Mouse (Mus musculus): ENCODE data around the gene Tsc2. TPM values are rescaled to one million over a fixed set of nuclear protein-coding genes. Genes with fewer than 3 reads are reported as not detected.
A peak's percentile ranks its signal among the peaks of the same experiment; 100 is the strongest.

Tsc2 gene
- polyA plus RNA-seq, 1 experiment from 2014 or later = 60.9 TPM

DNA sequence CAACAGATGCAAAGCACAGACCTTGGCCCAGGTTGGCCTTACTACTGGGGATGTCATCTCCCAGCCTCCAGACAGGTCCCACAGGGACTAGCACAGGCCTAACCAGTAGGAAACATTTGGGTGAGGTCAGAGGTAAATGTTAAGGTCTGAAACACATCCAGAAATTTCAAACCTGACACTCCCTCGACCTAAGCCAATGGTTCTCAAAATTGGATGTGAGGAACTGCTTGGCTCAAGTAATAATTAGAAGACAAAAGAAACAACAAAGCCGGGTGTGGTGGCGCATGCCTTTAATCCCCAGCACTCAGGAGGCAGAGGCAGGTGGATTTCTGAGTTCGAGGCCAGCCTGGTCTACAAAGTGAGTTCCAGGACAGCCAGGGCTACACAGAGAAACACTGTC is 14.0 kb upstream of the Tsc2 start:
- ATAC-seq (ENCODE audit: insufficient number of reproducible peaks, insufficient read depth, low FRiP score, low TSS enrichment, low read depth) = no peak
- 0 out of 2 replicates have a peak, but pooled peaks cover 4% of the 10 kb centered on the region for H3K27me3 ChIP-seq
- H3K9me3 ChIP-seq = no peaks in the 10 kb centered on the region
- H3K27ac ChIP-seq = no peak overlapping the region
- H3K4me1 ChIP-seq = peaks cover 44% of the 10 kb centered on the region
- no peak overlapping the region for H3K4me2 ChIP-seq
- H3K9ac ChIP-seq = no peak overlapping the region
- WGBS = 85% methylated on average over 4 of the region's 4 CpGs
- peaks cover 31% of the 10 kb centered on the region for H3K36me3 ChIP-seq
- H3K4me3 ChIP-seq = no peak overlapping the region

DNA sequence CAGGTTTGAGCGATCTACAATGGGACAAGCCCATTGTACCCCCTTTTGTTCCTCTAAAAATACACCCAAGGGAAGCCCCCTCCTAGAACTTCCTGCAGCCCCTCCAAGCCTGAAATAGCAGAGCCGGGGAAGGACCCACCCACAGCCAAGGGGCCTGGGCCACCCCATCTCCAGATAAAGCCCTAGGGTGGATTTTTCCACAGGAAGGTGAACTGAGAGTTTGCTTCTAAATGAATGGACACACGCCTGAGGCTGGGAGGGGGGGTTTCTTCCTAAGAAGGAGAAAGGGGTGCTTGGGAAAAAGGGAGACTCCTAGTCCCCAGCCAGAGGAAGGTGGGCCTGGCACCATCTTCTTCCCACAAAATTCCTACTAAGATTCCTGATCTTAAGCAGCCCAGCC is 13.5 kb upstream of the Tsc2 start:
- H3K4me3 ChIP-seq = no peak overlapping the region
- no peak overlapping the region for H3K9ac ChIP-seq
- peaks cover 44% of the 10 kb centered on the region for H3K4me1 ChIP-seq
- H3K4me2 ChIP-seq = no peak overlapping the region
- no peak overlapping the region for H3K27ac ChIP-seq
- H3K27me3 ChIP-seq = no peaks in the 10 kb centered on the region
- WGBS = 67% methylated on average over 3 of the region's 3 CpGs
- ATAC-seq (ENCODE audit: insufficient number of reproducible peaks, insufficient read depth, low FRiP score, low TSS enrichment, low read depth) = no peak
- H3K9me3 ChIP-seq = no peaks in the 10 kb centered on the region
- peaks cover 33% of the 10 kb centered on the region for H3K36me3 ChIP-seq

DNA sequence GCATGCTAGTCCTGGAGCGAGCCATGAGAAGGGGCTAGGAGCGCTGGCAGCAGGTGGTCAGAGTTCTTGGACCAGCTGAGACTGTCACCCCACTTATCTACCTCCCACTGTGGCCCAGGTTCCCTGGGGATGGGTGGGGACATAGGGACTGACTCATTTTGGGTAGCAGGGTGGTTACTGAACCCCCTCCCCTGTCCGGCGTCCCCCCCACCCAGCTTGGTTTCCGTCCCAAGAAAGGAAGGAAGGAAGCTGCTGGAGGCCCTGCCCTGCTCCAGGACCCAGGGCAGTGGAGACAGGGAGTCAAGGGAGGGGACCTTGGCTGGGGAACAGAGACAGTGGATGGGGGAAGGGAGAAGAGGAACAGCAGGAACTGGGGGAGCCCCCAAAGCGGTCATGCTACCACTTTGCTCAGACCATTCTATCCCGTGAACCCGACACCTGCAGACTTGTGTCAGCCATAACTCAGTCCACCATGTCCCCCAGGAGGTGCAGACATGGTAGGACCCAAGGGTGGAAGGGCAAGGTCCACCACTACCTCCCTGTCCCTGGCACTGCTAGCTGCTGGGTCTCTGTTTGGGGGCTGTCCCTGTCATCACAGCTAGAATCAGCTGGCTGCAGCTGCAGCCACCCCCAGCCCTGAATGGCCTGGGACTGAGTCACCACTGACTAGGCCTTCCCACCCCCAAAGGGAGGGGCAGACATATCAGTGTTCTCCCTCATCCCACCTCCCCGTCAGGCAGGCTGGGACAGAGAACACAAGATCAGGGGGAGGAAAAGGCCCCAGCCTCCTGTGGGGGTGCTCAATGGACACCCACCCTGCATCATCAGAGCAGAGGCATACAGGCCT is 12.7 kb upstream of the Tsc2 start:
- Histone ChIP-seq H3K9ac (peak overlapping the region; percentile 54; the same call in 1 of the 2 replicates), H3K27me3 (no peaks in the 10 kb centered on the region), H3K4me1 (peaks cover 43% of the 10 kb centered on the region), H3K9me3 (no peaks in the 10 kb centered on the region), H3K27ac (peak overlapping the region; percentile 57), H3K4me3 (no peak overlapping the region), H3K36me3 (peaks cover 41% of the 10 kb centered on the region), H3K4me2 (no peak overlapping the region)
- no peak for ATAC-seq (ENCODE audit: insufficient number of reproducible peaks, insufficient read depth, low FRiP score, low TSS enrichment, low read depth)
- WGBS = 79% methylated on average over 9 of the region's 9 CpGs

DNA sequence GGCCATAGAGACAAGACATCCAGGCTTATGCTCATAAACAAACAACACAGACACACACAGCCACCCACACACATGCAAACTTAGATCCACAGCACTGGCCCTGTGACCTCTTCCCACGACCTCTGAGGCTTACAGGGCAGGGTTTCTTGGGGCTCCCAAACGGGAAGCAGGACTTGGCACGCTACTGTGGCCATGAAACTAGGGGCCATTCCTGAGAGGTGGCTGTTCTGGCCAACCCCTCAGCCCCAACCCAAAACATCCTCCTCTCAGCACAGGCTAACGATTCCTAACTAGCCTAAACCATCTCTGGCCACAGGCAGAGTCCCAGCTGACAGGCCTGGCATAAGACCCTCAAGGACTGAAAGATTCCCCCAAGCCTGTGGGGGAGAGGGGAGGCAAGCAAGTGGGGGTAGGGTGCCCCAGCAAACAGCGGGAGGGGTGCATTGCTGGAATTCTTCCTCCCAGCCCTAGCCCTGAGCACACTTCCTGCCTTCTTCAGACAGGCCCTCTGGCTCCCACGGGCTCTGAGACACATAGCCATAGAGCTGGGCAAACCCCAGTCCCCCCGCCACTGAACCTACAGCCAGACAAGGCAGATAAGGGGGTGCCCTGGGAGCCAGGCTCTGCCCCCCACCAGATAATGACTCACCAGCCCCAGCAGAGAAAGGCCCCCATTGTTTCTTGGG is 11.7 kb upstream of the Tsc2 start:
- H3K4me1 ChIP-seq = peaks cover 47% of the 10 kb centered on the region
- H3K27me3 ChIP-seq = no peaks in the 10 kb centered on the region
- ATAC-seq (ENCODE audit: insufficient number of reproducible peaks, insufficient read depth, low FRiP score, low TSS enrichment, low read depth) = no peak
- no peaks in the 10 kb centered on the region for H3K9me3 ChIP-seq
- H3K4me3 ChIP-seq = no peak overlapping the region
- H3K4me2 ChIP-seq = no peak overlapping the region
- H3K27ac ChIP-seq = peak overlapping the region; percentile 57
- H3K9ac ChIP-seq = peak overlapping the region; percentile 54
- 29% methylated on average over 7 of the region's 7 CpGs for WGBS
- H3K36me3 ChIP-seq = peaks cover 43% of the 10 kb centered on the region

DNA sequence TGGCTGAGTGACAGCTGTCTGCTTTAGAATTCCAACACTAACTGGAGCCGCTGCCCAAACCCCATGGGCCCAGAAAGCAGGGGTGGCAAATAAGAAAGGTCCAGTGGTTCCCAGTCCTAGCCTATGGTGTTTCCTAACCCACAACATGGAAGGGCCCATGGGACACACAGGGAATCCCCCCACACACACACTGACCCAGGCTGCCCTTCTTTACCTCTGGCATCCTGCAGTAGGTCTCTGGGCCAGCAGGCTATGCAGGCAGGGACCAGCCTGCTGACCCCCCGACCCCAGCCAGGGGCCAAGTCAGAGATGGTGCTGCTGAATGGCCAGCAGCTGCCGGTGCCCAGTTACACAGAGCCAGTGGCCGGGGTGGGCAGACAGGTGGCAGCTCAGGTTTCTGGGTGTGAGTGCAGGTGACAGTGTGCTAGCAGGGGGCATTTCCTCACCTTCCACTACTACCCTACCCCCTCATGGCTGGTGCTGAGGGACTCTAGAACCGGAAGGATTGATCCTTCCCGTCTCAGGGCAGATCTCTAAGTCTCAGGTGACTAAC is 10.4 kb upstream of the Tsc2 start:
- Histone ChIP-seq H3K27ac (no peak overlapping the region), H3K36me3 (peaks cover 49% of the 10 kb centered on the region), H3K4me1 (peaks cover 48% of the 10 kb centered on the region)

DNA sequence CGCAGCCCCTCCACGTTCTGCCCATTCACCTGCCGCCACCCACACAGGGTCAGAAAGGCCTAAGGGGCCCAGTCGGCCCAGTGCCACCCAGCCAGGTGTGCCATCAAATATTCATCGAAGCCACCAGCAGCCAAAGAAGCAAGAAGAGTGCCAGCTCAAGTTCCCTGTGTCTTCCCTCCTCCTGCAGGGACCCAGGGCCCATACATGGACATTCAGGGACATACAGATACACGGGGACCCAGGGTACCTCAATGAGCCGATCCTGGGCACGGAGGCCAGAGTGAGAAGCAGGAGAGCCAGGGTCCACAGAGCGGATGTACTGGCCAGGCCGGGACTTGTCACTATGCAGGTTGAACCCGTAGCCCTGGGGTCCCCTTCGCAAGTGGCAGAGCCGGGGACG is 9.5 kb upstream of the Tsc2 start:
- Histone ChIP-seq H3K9me3 (no peaks in the 10 kb centered on the region), H3K27me3 (no peaks in the 10 kb centered on the region), H3K9ac (no peak overlapping the region), H3K27ac (no peak overlapping the region), H3K4me2 (no peak overlapping the region), H3K4me3 (no peak overlapping the region), H3K36me3 (peaks cover 48% of the 10 kb centered on the region), H3K4me1 (peaks cover 48% of the 10 kb centered on the region)
- no peak for ATAC-seq (ENCODE audit: insufficient number of reproducible peaks, insufficient read depth, low FRiP score, low TSS enrichment, low read depth)
- 92% methylated on average over 14 of the region's 14 CpGs for WGBS

More for the DNA sequence above, 10.4 kb upstream of the Tsc2 start:
- 57% methylated on average over 6 of the region's 6 CpGs for whole genome bisulfite sequencing
- Histone ChIP-seq H3K9ac (no peak overlapping the region), H3K27me3 (no peaks in the 10 kb centered on the region), H3K4me3 (no peak overlapping the region), H3K4me2 (no peak overlapping the region), H3K9me3 (no peaks in the 10 kb centered on the region)
- no peak for ATAC-seq (ENCODE audit: insufficient number of reproducible peaks, insufficient read depth, low FRiP score, low TSS enrichment, low read depth)

DNA sequence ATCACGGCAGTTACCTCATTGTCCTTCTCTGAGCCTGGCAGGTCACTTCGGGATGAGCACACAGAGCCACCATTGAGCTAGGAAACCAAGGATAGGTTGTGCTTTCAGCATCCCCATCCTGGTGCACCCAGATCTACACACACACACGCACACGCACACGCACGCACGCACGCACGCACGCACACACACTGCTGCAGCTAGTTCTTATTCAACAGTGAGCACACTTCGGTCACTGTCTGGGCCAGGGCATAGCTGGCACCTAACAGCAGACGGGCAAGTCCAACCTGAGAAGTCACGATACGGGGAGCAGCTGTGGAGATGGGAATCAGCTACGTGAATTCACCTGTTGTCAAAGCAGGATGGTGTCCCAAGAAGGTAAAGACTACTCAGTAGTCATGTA is 8.2 kb upstream of the Tsc2 start:
- H3K27ac ChIP-seq = peak overlapping the region; percentile 95

DNA sequence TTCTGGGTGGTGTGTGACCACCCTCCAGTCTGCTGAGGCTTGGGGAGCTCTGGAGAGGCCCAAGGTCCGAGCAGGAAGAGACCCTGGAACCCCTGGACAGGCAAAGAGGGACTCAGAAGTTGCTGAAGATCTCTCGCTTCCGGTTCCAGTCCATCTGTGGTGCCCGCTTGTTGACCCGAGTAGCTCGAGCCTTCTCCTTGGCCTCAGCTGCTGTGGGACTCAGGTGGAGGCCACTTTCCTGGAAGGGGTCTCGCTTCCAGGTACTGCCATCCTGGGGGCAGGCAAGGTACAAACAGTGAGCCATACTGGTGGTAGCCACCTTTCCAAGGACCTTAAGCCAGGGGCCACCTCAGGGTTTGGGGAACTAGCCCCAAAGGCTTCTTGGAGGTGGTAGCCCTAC is 7.7 kb upstream of the Tsc2 start:
- Histone ChIP-seq H3K4me2 (peak overlapping the region; percentile 37), H3K4me3 (no peak overlapping the region), H3K27ac (peak overlapping the region; percentile 95), H3K27me3 (no peaks in the 10 kb centered on the region), H3K9ac (peak overlapping the region; percentile 65; the same call in 1 of the 2 replicates), H3K4me1 (peaks cover 43% of the 10 kb centered on the region), H3K9me3 (no peaks in the 10 kb centered on the region), H3K36me3 (peaks cover 51% of the 10 kb centered on the region)
- 88% methylated on average over 7 of the region's 7 CpGs for WGBS
- no peak for ATAC-seq (ENCODE audit: insufficient number of reproducible peaks, insufficient read depth, low FRiP score, low TSS enrichment, low read depth)

More for the DNA sequence above, 8.2 kb upstream of the Tsc2 start:
- no peak overlapping the region; the same call in 1 of the 2 replicates for H3K4me2 ChIP-seq
- no peak overlapping the region for H3K9ac ChIP-seq
- H3K4me3 ChIP-seq = no peak overlapping the region
- no peak for ATAC-seq (ENCODE audit: insufficient number of reproducible peaks, insufficient read depth, low FRiP score, low TSS enrichment, low read depth)
- no peaks in the 10 kb centered on the region for H3K9me3 ChIP-seq
- WGBS = 92% methylated on average over 15 of the region's 15 CpGs
- H3K36me3 ChIP-seq = peaks cover 55% of the 10 kb centered on the region
- H3K4me1 ChIP-seq = peaks cover 48% of the 10 kb centered on the region
- no peaks in the 10 kb centered on the region for H3K27me3 ChIP-seq

DNA sequence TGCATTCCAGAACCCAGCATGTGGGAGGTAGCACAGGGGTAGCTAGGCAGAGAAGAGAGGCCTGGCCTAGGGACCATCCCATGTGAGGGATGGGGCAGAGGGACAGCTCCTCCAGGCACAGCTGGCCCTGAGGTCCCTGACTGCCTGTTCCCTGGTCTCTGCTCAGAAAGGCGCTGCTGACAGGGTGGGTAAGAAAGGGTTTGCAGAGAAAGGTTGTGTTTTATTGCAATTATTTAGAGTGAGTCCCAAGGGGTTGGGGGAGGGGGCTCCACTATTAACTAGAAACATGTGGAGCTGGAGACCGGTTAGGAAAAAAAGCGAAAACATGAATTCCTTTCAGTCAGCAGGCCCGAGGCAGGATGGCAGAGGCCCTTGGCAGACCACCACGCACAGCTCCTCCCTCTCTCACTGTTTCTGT is 7.2 kb upstream of the Tsc2 start:
- peak; percentile 73 for ATAC-seq (ENCODE audit: insufficient number of reproducible peaks, insufficient read depth, low FRiP score, low TSS enrichment, low read depth)
- H3K9ac ChIP-seq = peak overlapping the region; percentile 65
- H3K9me3 ChIP-seq = no peaks in the 10 kb centered on the region
- H3K4me3 ChIP-seq = no peak overlapping the region
- H3K36me3 ChIP-seq = peaks cover 50% of the 10 kb centered on the region
- no peaks in the 10 kb centered on the region for H3K27me3 ChIP-seq
- WGBS = 13% methylated on average over 5 of the region's 5 CpGs
- H3K27ac ChIP-seq = peak overlapping the region; percentile 95
- peak overlapping the region; percentile 37 for H3K4me2 ChIP-seq
- H3K4me1 ChIP-seq = peaks cover 38% of the 10 kb centered on the region

DNA sequence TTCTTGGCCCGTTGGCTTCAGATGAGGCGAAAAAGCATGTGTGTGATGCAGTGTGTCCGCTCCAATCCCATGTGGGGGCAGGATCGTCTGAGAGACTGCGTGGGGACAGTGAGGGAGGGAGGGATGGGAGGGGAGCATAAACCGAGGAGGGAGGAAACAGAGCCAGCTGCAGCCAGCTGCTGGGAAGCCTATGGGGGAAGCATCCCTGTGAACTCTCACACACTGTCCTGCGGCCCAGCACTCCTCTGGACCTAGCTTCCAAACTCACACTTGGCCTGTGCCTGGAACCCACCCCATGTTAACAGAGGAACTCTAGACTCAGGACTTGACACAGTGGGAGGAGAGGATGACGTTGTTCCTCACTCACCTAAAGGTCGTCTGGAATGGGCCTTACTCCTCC is 6.4 kb upstream of the Tsc2 start:
- ATAC-seq (ENCODE audit: insufficient number of reproducible peaks, insufficient read depth, low FRiP score, low TSS enrichment, low read depth) = no peak
- Histone ChIP-seq H3K9ac (0 out of 2 replicates have a peak overlapping the region, but pooled peaks have one; percentile 65), H3K4me3 (no peak overlapping the region), H3K27me3 (no peaks in the 10 kb centered on the region), H3K4me2 (0 out of 2 replicates have a peak overlapping the region, but pooled peaks have one; percentile 37), H3K4me1 (peaks cover 32% of the 10 kb centered on the region), H3K36me3 (peaks cover 50% of the 10 kb centered on the region), H3K27ac (peak overlapping the region; percentile 95), H3K9me3 (no peaks in the 10 kb centered on the region)
- WGBS = 41% methylated on average over 9 of the region's 9 CpGs

DNA sequence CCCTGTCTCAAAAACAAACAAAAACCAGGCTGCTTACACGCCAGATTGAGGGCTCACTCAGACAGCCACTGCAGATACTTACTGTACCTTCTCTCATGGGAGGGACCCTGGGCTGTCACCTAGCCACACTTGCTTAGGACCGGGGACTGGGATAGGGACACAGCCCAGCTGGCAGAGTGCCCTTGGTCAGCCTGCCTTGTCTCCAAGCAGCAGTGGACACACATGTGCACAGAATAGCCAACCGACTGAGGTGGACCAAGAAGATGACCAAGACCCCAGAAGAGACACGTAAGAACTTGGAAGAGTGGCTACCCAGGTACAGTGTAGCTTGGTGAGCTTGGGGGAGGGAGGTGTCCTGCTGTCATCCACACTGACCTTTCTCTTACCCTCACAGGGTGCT is 5.8 kb upstream of the Tsc2 start:
- Histone ChIP-seq H3K9ac (no peak overlapping the region), H3K4me1 (peaks cover 33% of the 10 kb centered on the region), H3K27ac (peak overlapping the region; percentile 95), H3K9me3 (no peaks in the 10 kb centered on the region), H3K36me3 (peaks cover 50% of the 10 kb centered on the region), H3K4me3 (no peak overlapping the region), H3K4me2 (no peak overlapping the region), H3K27me3 (no peaks in the 10 kb centered on the region)
- WGBS = 90% methylated on average over 4 of the region's 4 CpGs
- ATAC-seq (ENCODE audit: insufficient number of reproducible peaks, insufficient read depth, low FRiP score, low TSS enrichment, low read depth) = no peak

Measured in embryonic facial prominence, embryonic 13.5 days (tissue).